Mouse (Mus musculus) forebrain, embryonic 11.5 days (tissue): ENCODE results near the gene Cnpy4. TPM values are rescaled to one million over a fixed set of nuclear protein-coding genes. Genes with fewer than 3 reads are reported as not detected.

Experiments
- ATAC-seq: fragments of 200-750 bp; cut with Nextera tagmentation; replicated peaks from 2 replicates; pipeline ENCODE4 v1.8.0; 2017; ENCODE audit warnings: moderate TSS enrichment; ENCODE audit not compliant: low FRiP score
- DNase-seq: peaks from one replicate; pipeline ENCODE4 v3.0.0-alpha.2; 2017; ENCODE audit warnings: low spot score
- H3K27ac ChIP-seq: fragments of 300-500 bp; sonication (generic); 2 replicates; pipeline ENCODE4 v1.5.1; 2014; ENCODE audit warnings: low read depth, low read length
- H3K27me3 ChIP-seq: fragments of 300-500 bp; sonication (generic); 2 replicates; pipeline ENCODE4 v1.6.1; 2014; ENCODE audit warnings: mild to moderate bottlenecking, low read length, mixed read lengths; ENCODE audit not compliant: control insufficient read depth, insufficient read depth
- H3K36me3 ChIP-seq: fragments of 300-500 bp; sonication (generic); 2 replicates; pipeline ENCODE4 v1.6.1; 2014; ENCODE audit warnings: mild to moderate bottlenecking, low read length, moderate library complexity, mixed read lengths; ENCODE audit not compliant: control insufficient read depth, insufficient read depth
- H3K4me1 ChIP-seq: fragments of 300-500 bp; sonication (generic); replicated peaks from 2 replicates; pipeline ENCODE4 v1.6.1; 2014; ENCODE audit warnings: low read length, mixed read lengths; ENCODE audit not compliant: control insufficient read depth, insufficient read depth
- H3K4me2 ChIP-seq: fragments of 300-500 bp; sonication (generic); 2 replicates; pipeline ENCODE4 v1.6.1; 2014; ENCODE audit warnings: low read depth, mild to moderate bottlenecking, low read length, moderate library complexity, mixed read lengths; ENCODE audit not compliant: severe bottlenecking
- H3K4me3 ChIP-seq: fragments of 300-500 bp; sonication (generic); 2 replicates; pipeline ENCODE4 v1.5.1; 2014; ENCODE audit warnings: low read depth, low read length
- H3K9ac ChIP-seq: fragments of 300-500 bp; sonication (generic); 2 replicates; pipeline ENCODE4 v1.6.1; 2014; ENCODE audit warnings: low read length
- H3K9me3 ChIP-seq: fragments of 300-500 bp; sonication (generic); 2 replicates; pipeline ENCODE4 v1.6.1; 2016; ENCODE audit warnings: low read length, mixed read lengths; ENCODE audit not compliant: control insufficient read depth
- WGBS: fragments of 180-500 bp; shearing (Covaris S2); extraction: QIAGEN DNeasy Blood & Tissue Kit; methylation state at CpG from one replicate; pipeline ENCODE4 v1.1.7; 2014; 5-methylcytosine and 5-hydroxymethylcytosine counted together
- polyA plus RNA-seq: library from polyadenylated mRNA; unstranded; fragments of >200 nt; fragmentation: Nextera tagmentation; extraction: Ambion mirVana; gene quantifications from 2 replicates; pipeline ENCODE4 v1.2.1, GENCODE M21; 2014

Cnpy4 gene
- 49.8 and 56.6 TPM in 2 replicates for polyA plus RNA-seq

GRCm38 (mm10) chr5:138186950-138187638, at the start of gene Cnpy4, which contains the start of gene Taf6:
Gene Cnpy4 (plus strand): TSS chr5:138187485.
Gene Taf6 (minus strand): TSS chr5:138187451.
- DNase-seq (peak; percentile 87), ATAC-seq (peak; percentile 87)
- H3K36me3 ChIP-seq = peaks cover 3% of the 10 kb centered on the region; the same call in 1 of the 2 replicates
- peak within 1 kb of the TSS; percentile 79 for H3K4me2 ChIP-seq
- peak within 1 kb of the TSS; percentile 82 for H3K9ac ChIP-seq
- peak within 1 kb of the TSS; percentile 64 for H3K4me3 ChIP-seq
- H3K9me3 ChIP-seq = no peaks in the 10 kb centered on the region
- peaks cover 2% of the 10 kb centered on the region; the same call in 1 of the 2 replicates for H3K4me1 ChIP-seq
- peak within 1 kb of the TSS; percentile 63; the same call in 1 of the 2 replicates for H3K27ac ChIP-seq
- 0% methylated on average over 31 of the region's 31 CpGs for WGBS
- no peaks in the 10 kb centered on the region for H3K27me3 ChIP-seq

DNA sequence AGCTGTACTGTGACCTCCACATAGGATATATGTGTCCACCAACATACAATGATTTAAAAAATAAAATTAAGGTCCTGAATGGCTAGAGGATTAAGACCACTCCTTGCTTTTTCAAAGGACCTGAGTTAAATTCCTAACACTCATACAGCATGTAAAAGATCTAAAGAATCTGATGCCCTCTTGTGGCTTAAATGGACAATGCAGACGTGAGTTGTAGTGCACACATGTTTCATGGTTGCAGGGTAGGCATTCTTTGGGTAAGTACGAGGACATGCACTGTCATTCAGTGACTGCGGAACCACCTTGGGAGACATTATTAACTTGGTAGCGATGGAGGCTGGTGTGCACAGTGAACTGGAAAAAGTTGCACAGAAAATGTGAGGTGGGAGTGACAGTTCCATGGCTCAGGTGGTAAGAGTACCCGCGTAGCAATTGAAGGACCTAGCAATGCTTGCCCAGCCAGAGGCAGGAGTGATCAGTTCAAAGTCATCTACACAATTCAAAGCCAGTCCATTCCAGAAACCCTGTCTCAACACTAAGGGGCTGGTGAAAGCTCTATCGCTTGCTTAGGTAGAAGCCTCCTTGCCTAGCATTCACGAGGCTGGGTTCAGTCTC, 49.2 kb upstream of the Cnpy4 start:
- no peak overlapping the region for H3K27ac ChIP-seq
- 70% methylated on average over 8 of the region's 8 CpGs for WGBS
- ATAC-seq = no peak; the same call in 1 of the 2 replicates
- H3K36me3 ChIP-seq = peaks cover 12% of the 10 kb centered on the region; the same call in 1 of the 2 replicates
- H3K4me1 ChIP-seq = no peaks in the 10 kb centered on the region
- DNase-seq = no peak
- H3K9me3 ChIP-seq = no peaks in the 10 kb centered on the region
- H3K27me3 ChIP-seq = no peaks in the 10 kb centered on the region
- no peak overlapping the region for H3K9ac ChIP-seq
- no peak overlapping the region for H3K4me3 ChIP-seq
- no peak overlapping the region for H3K4me2 ChIP-seq

DNA sequence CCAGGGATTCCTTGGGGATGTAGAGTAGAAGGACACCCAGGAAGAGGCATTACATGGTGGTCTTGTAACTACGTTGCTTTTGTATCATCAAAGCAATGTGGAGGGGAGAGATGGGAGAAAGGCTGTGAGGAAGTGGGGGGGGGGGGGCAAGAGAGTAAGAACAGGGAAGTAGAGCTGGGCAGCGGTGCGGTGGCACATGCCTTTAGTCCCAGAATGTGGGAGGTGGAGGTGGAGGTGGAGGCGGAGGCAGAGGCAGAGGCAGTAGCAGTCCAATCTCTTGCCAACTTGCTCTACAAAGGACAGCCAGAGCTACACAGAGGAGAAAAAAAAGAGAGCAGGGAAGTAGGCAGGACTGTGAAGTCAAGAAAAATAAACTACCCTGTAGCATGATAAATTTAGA, 48.7 kb upstream of the Cnpy4 start:
- peaks cover 11% of the 10 kb centered on the region; the same call in 1 of the 2 replicates for H3K36me3 ChIP-seq
- H3K9ac ChIP-seq = no peak overlapping the region
- ATAC-seq = no peak
- H3K27me3 ChIP-seq = no peaks in the 10 kb centered on the region
- H3K9me3 ChIP-seq = no peaks in the 10 kb centered on the region
- WGBS = 85% methylated on average over 4 of the region's 4 CpGs
- H3K4me3 ChIP-seq = no peak overlapping the region
- DNase-seq = no peak
- H3K4me1 ChIP-seq = no peaks in the 10 kb centered on the region
- H3K27ac ChIP-seq = no peak overlapping the region
- no peak overlapping the region for H3K4me2 ChIP-seq

DNA sequence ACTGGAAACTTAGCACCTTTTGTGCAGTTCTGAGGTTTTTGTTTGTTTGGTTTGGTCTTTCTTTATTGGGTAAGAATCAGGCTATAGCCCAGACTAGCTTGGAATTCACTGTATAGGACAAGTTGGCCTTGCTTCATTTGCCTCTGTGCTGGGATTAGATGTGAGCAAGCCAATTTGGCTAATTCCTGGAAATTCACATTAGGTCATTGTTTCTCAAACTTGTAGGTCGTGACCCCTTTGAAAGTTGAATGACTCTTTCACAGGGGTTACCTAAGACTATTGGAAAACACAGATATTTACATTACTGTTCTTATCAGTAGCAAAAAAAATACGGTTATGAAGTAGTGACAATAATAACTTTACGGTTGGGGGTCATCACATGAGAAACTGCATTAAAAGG, 32.9 kb upstream of the Cnpy4 start:
- H3K4me1 ChIP-seq = peaks cover 2% of the 10 kb centered on the region; the same call in 1 of the 2 replicates
- no peaks in the 10 kb centered on the region for H3K27me3 ChIP-seq
- no peaks in the 10 kb centered on the region for H3K9me3 ChIP-seq
- H3K9ac ChIP-seq = peak overlapping the region; percentile 97
- 84% methylated on average over 3 of the region's 3 CpGs for WGBS
- DNase-seq (no peak), ATAC-seq (no peak)
- peak overlapping the region; percentile 69 for H3K4me2 ChIP-seq
- H3K4me3 ChIP-seq = peak overlapping the region; percentile 82
- H3K36me3 ChIP-seq = peaks cover 10% of the 10 kb centered on the region
- H3K27ac ChIP-seq = no peak overlapping the region

GRCm38 (mm10) chr5:138155443-138155976, 31.8 kb upstream of the Cnpy4 start, which contains the start of gene Zfp113:
Gene Zfp113 (minus strand): TSS chr5:138155744.
- peak within 1 kb of the TSS; percentile 97 for H3K9ac ChIP-seq
- H3K4me1 ChIP-seq = peaks cover 2% of the 10 kb centered on the region; the same call in 1 of the 2 replicates
- no peaks in the 10 kb centered on the region for H3K9me3 ChIP-seq
- peak within 1 kb of the TSS; percentile 93 for H3K27ac ChIP-seq
- no peaks in the 10 kb centered on the region for H3K27me3 ChIP-seq
- peak within 1 kb of the TSS; percentile 82 for H3K4me3 ChIP-seq
- peak within 1 kb of the TSS; percentile 69 for H3K4me2 ChIP-seq
- peak; percentile 97 for ATAC-seq
- DNase-seq = peak; percentile 89
- H3K36me3 ChIP-seq = peaks cover 7% of the 10 kb centered on the region
- whole genome bisulfite sequencing = under 1% methylated on average over 31 of the region's 31 CpGs

DNA sequence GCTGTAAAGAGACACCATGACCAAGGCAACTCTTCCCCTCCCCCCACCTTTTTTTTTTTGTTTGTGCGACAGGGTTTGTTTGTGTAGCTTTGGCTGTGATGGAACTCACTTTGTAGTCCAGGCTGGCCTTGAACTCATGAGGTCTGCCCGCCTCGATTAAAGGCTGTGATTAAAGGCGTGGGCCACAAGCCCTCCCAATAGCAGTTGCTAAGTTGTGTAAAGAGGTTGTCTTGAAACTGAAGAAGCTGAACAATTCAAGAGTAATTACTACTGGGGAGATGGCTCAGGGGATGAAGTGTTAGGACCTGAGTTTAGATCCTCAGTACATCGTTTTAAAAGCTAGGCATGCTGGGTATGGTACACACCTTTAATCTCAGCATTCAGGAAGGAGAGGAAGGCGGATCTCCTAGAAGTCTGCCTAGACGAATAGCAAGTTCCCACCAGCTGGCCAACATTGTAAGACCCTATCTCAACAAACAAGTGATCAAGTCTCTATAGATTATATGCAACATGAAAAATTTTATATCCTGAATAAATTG, 27.0 kb upstream of the Cnpy4 start:
- H3K27ac ChIP-seq = no peak overlapping the region
- H3K36me3 ChIP-seq = peaks cover 8% of the 10 kb centered on the region; the same call in 1 of the 2 replicates
- ATAC-seq = peak; percentile 2; the same call in 1 of the 2 replicates
- peaks cover 4% of the 10 kb centered on the region; the same call in 1 of the 2 replicates for H3K4me1 ChIP-seq
- WGBS = 72% methylated on average over 7 of the region's 7 CpGs
- peak overlapping the region; percentile 75; the same call in 1 of the 2 replicates for H3K9ac ChIP-seq
- H3K27me3 ChIP-seq = no peaks in the 10 kb centered on the region
- peak overlapping the region; percentile 74 for H3K4me3 ChIP-seq
- no peaks in the 10 kb centered on the region for H3K9me3 ChIP-seq
- H3K4me2 ChIP-seq = peak overlapping the region; percentile 40; the same call in 1 of the 2 replicates
- DNase-seq = no peak

DNA sequence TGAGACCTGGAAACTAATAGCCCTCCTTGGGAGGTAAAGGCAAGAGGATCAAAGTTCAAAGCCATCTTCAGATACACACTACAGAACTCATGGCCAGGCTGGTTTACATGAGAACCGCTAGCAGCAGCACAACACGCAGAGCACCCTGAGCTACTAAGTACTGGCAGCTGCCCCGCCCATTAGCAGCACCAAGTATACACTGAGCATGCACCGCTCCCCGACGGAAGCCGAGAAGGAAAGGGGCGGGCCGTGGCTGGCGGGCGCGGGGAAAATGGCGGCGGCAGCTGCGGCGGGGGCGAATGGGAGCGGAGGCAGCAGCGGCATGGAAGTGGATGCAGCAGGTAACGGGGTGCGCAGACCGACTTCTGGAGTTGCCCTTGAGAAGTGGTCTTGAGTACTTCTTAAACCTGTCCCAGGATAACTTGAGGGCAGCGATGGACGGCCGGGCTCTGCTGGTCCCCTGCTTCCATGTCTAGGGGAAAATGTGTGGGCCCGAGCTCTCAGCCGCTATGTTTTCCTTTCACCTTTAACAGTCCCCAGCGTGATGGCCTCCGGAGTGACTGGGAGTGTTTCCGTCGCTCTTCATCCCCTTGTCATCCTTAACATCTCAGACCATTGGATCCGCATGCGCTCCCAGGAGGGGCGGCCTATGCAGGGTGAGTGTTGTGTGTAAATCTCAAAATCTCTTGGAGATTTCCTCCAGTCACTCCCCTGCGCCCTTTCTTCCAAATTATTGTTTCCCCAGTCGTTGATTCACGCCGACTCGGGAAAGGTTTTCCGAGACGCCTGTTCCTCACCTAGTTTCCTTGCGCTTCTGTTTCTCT, 26.2 kb upstream of the Cnpy4 start, which contains the start of gene Cops6:
TSS of gene Cops6 (plus strand) at position 230 of the 824 bp plus-strand sequence.
- whole genome bisulfite sequencing = 1% methylated on average over 42 of the region's 42 CpGs
- peak within 1 kb of the TSS; percentile 53 for H3K4me2 ChIP-seq
- ATAC-seq (peak; percentile 95), DNase-seq (peak; percentile 96)
- H3K27me3 ChIP-seq = no peaks in the 10 kb centered on the region
- peak within 1 kb of the TSS; percentile 74 for H3K4me3 ChIP-seq
- H3K36me3 ChIP-seq = peaks cover 13% of the 10 kb centered on the region; the same call in 1 of the 2 replicates
- peak within 1 kb of the TSS; percentile 75 for H3K9ac ChIP-seq
- peak within 1 kb of the TSS; percentile 54; the same call in 1 of the 2 replicates for H3K27ac ChIP-seq
- H3K9me3 ChIP-seq = no peaks in the 10 kb centered on the region
- peaks cover 4% of the 10 kb centered on the region; the same call in 1 of the 2 replicates for H3K4me1 ChIP-seq
